Mouse (Mus musculus) CH12.LX (cell line): ENCODE data around the gene Calcoco2. TPM values are rescaled to one million over a fixed set of nuclear protein-coding genes. Genes with fewer than 3 reads are reported as not detected.

Experiments
- DNase-seq: peaks from one replicate; pipeline ENCODE4 v3.0.0-alpha.2; 2013; ENCODE audit errors: extremely low read depth
- H3K27ac ChIP-seq: 2 replicates; pipeline ENCODE4 v1.5.1; 2012; ENCODE audit warnings: low read depth, mild to moderate bottlenecking, control low read depth, moderate library complexity; ENCODE audit not compliant: insufficient read depth
- H3K27me3 ChIP-seq: replicated peaks from 2 replicates; pipeline ENCODE3; 2012; ENCODE audit warnings: inconsistent platforms
- H3K36me3 ChIP-seq, 2 experiments: replicated peaks in 1 of 2; 2 replicates each; pipeline versions ENCODE3 to v1.6.1; 2012; ENCODE audit warnings: inconsistent platforms in 1 of 2, low read length in 1 of 2, mild to moderate bottlenecking in 1 of 2, mixed read lengths in 1 of 2, moderate library complexity in 1 of 2; ENCODE audit not compliant: control insufficient read depth in 1 of 2, insufficient read depth in 1 of 2
- H3K4me1 ChIP-seq, 2 experiments: 2 replicates each; pipeline ENCODE4 v1.6.1; 2012; ENCODE audit warnings: inconsistent platforms in 1 of 2, moderate library complexity in 1 of 2; ENCODE audit not compliant: insufficient read depth in 2 of 2, control insufficient read depth in 1 of 2
- H3K4me2 ChIP-seq: 2 replicates; pipeline ENCODE4 v1.6.1; 2012; ENCODE audit warnings: low read depth, mild to moderate bottlenecking, control low read depth; ENCODE audit not compliant: poor library complexity, insufficient read depth, severe bottlenecking
- H3K4me3 ChIP-seq, 3 experiments: fragments of 150-350 bp in 1 of 3; sonication (generic) in 1 of 3; replicated peaks in 1 of 3; 2 replicates each; pipeline versions ENCODE3 to v1.5.1; 2011 to 2012; ENCODE audit warnings: low read depth in 2 of 3, low read length in 2 of 3, mild to moderate bottlenecking in 2 of 3, moderate library complexity in 2 of 3, control low read depth in 1 of 3, improper control_type of control experiment in 1 of 3, inconsistent platforms in 1 of 3, mixed read lengths in 1 of 3; ENCODE audit not compliant: poor library complexity in 1 of 3
- H3K79me2 ChIP-seq: replicated peaks from 2 replicates; pipeline ENCODE4 v1.6.1; 2012; ENCODE audit warnings: mild to moderate bottlenecking, moderate library complexity; ENCODE audit not compliant: control insufficient read depth, poor library complexity, insufficient read depth, severe bottlenecking; ENCODE audit errors: extremely low read depth
- H3K9ac ChIP-seq: 2 replicates; pipeline ENCODE4 v1.6.1; 2012; ENCODE audit warnings: low read depth, mild to moderate bottlenecking, control low read depth, moderate library complexity; ENCODE audit not compliant: insufficient read depth
- H3K9me3 ChIP-seq: replicated peaks from 2 replicates; pipeline ENCODE3; 2012; ENCODE audit warnings: low read length, inconsistent platforms, mixed read lengths
- BHLHE40 ChIP-seq: IDR thresholded peaks from 2 replicates; pipeline ENCODE4 v1.6.1; 2011; ENCODE audit warnings: mild to moderate bottlenecking, low read depth, low read length, improper control_type of control experiment
- CHD1 ChIP-seq: IDR thresholded peaks from 2 replicates; pipeline ENCODE4 v1.6.1; 2012; ENCODE audit warnings: low read depth, low read length, improper control_type of control experiment, inconsistent platforms
- CHD2 ChIP-seq: IDR thresholded peaks from 2 replicates; pipeline ENCODE4 v1.6.1; 2011; ENCODE audit warnings: low read length, improper control_type of control experiment
- CTCF ChIP-seq, 2 experiments: IDR thresholded peaks in 1 of 2; conservative IDR thresholded peaks in 1 of 2; 2 replicates each; pipeline ENCODE4 v1.5.1; 2011 to 2012; ENCODE audit warnings: low read depth in 2 of 2, low read length in 2 of 2, improper control_type of control experiment in 1 of 2, inconsistent platforms in 1 of 2, mild to moderate bottlenecking in 1 of 2, moderate library complexity in 1 of 2
- E2F4 ChIP-seq: IDR thresholded peaks from 2 replicates; pipeline ENCODE4 v1.6.1; 2011; ENCODE audit warnings: low read depth, low read length, improper control_type of control experiment; ENCODE audit not compliant: insufficient replicate concordance
- GABPA ChIP-seq: IDR thresholded peaks from 2 replicates; pipeline ENCODE4 v1.6.1; 2012; ENCODE audit warnings: low read depth, low read length, improper control_type of control experiment, inconsistent platforms; ENCODE audit not compliant: insufficient replicate concordance
- IRF4 ChIP-seq: IDR thresholded peaks from 2 replicates; pipeline ENCODE4 v1.6.1; 2014; ENCODE audit warnings: low read depth, mild to moderate bottlenecking, inconsistent platforms, low read length, improper control_type of control experiment
- JUND ChIP-seq: conservative IDR thresholded peaks from 2 replicates; pipeline ENCODE4 v1.6.1; 2011; ENCODE audit warnings: low read depth, low read length, improper control_type of control experiment
- MAFK ChIP-seq: IDR thresholded peaks from 2 replicates; pipeline ENCODE4 v1.6.1; 2011; ENCODE audit warnings: low read length, improper control_type of control experiment; ENCODE audit not compliant: insufficient replicate concordance
- MEF2A ChIP-seq: IDR thresholded peaks from 2 replicates; pipeline ENCODE4 v1.6.1; 2014; ENCODE audit warnings: low read depth, mild to moderate bottlenecking, inconsistent platforms, low read length, improper control_type of control experiment, borderline replicate concordance
- NELFE ChIP-seq: IDR thresholded peaks from 2 replicates; pipeline ENCODE4 v1.6.1; 2011; ENCODE audit warnings: low read depth, low read length, improper control_type of control experiment
- RAD21 ChIP-seq: IDR thresholded peaks from 2 replicates; pipeline ENCODE4 v1.6.1; 2011; ENCODE audit warnings: low read depth, mild to moderate bottlenecking, low read length, improper control_type of control experiment, moderate library complexity
- RCOR1 ChIP-seq: conservative IDR thresholded peaks from 2 replicates; pipeline ENCODE4 v1.6.1; 2012; ENCODE audit warnings: low read depth, mild to moderate bottlenecking, inconsistent platforms, low read length, improper control_type of control experiment
- SIN3A ChIP-seq: IDR thresholded peaks from 2 replicates; pipeline ENCODE4 v1.6.1; 2012; ENCODE audit warnings: low read length, improper control_type of control experiment, inconsistent platforms
- TCF12 ChIP-seq: IDR thresholded peaks from 2 replicates; pipeline ENCODE4 v1.6.1; 2014; ENCODE audit warnings: low read depth, mild to moderate bottlenecking, inconsistent platforms, low read length, improper control_type of control experiment
- ZC3H11A ChIP-seq: IDR thresholded peaks from 2 replicates; pipeline ENCODE4 v1.6.1; 2012; ENCODE audit warnings: low read depth, mild to moderate bottlenecking, inconsistent platforms, low read length, improper control_type of control experiment
- ZMIZ1 ChIP-seq: IDR thresholded peaks from 2 replicates; pipeline ENCODE4 v1.6.1; 2012; ENCODE audit warnings: low read depth, mild to moderate bottlenecking, inconsistent platforms, low read length, improper control_type of control experiment
- dilution Hi-C: fragments of 300-500 bp; cut with MboI; formaldehyde crosslinking; loops from 2 replicates; pipeline ENCODE4 v1.14.3; 2020; ENCODE audit warnings: low sequenced_read_pairs; ENCODE audit not compliant: extremely low pct_unique_long_range_greater_than_20kb, extremely low pct_ligation_motif_present
- in situ Hi-C: fragments of 300-500 bp; cut with MboI; formaldehyde crosslinking; loops from 3 replicates; pipeline ENCODE4 v1.14.3; 2019; ENCODE audit warnings: low sequenced_read_pairs, low pct_ligation_motif_present, low pct_unique_long_range_greater_than_20kb, mixed read lengths
- polyA plus RNA-seq: library from polyadenylated mRNA; unstranded; fragments of >175 nt; gene quantifications from 2 replicates; pipeline ENCODE4 v1.2.1, GENCODE M21; 2012; ENCODE audit warnings: low read depth; ENCODE audit not compliant: insufficient read length
- total RNA-seq, 2 experiments: library from RNA; depleted of rRNA; stranded (reverse); fragments of 300-350 nt in 1 of 2; fragments of >200 nt in 1 of 2; gene quantifications; 2 replicates each; pipeline ENCODE4 v1.2.3; 2012 to 2014

Calcoco2 gene
- total and polyA plus RNA-seq, 3 experiments, result not detected

DNA sequence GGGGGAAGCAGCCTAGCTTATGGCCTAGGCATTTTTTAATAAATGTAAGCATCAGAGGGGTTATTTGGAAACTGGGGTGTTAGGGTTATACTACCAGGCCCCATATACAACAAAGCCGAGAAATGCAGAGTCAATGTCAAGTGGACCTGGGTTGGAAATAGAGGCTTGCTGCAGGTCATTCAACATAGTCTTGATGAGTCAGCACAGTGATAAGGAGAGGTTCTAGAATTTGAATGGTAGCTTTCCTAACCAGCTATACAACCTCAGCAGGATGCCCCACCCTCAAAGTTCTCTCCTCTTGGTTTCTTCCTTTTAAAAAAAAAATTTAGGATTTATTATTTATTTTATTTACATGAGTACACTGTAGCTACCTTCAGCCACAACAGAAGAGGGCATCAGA is 40.8 kb downstream of the Calcoco2 start:
- H3K36me3 ChIP-seq, result peaks cover 21 to 50% of the 10 kb centered on the region in 2 experiments
- in situ Hi-C loops, result no loop called here
- no peak overlapping the region for H3K27ac ChIP-seq
- H3K4me2 ChIP-seq, result no peak overlapping the region
- H3K4me3 ChIP-seq, result no peak overlapping the region
- no peak overlapping the region for H3K9ac ChIP-seq
- no peaks in the 10 kb centered on the region for H3K27me3 ChIP-seq
- no peaks in the 10 kb centered on the region for H3K9me3 ChIP-seq
- no peak for DNase-seq
- peaks cover 17% of the 10 kb centered on the region for H3K79me2 ChIP-seq
- dilution Hi-C loops, result no loop called here
- H3K4me1 ChIP-seq, result peaks cover 7 to 21% of the 10 kb centered on the region in 2 experiments
- TF ChIP-seq MAFK (peak; percentile 67; the same call in 1 of the 2 replicates), SIN3A (no peak)

DNA sequence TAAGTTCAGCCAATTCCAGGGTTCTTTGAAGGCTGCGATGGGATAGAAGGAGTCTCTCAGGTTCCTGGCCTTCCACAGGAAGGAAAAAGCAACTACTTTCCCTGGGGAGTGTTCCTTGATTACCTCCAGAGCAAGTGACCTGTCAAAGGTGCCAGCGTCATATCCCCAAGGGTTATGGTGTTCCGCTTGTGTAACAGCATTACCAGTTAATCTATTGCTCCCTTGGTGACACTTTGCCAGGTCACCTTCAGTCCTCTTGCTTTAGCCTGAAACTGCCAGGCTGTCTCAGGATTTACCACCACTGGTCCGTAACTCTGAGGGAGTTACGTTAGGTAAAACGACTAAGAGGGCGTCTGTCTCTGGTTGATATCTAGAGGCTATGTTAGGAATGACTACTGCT is 41.4 kb downstream of the Calcoco2 start:
- DNase-seq, result no peak
- H3K9me3 ChIP-seq, result no peaks in the 10 kb centered on the region

DNA sequence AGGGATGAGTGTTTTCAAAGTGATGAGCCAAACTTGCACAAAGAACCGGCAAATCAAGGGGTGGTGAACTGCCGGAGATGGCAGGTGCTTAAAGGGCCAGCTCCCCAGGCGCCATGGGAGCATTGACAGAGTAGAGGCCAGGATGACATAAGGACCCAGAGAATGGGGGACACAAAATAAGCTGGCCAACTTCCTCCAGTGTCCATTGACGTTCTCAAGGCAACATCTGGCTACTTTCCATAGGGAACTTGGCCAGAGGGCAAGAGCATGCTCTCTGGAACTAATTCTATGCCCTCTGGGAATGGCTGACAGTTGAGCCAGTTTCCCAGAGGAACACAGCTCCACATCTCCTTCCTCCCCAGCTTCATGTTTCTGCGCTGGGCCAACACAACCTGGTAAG is 43.5 kb downstream of the Calcoco2 start:
- Histone ChIP-seq H3K36me3 (peaks cover 17 to 44% of the 10 kb centered on the region in 2 experiments), H3K9ac (no peak overlapping the region), H3K27me3 (no peaks in the 10 kb centered on the region), H3K4me3 (no peak overlapping the region), H3K4me1 (peaks cover 2 to 24% of the 10 kb centered on the region in 2 experiments; a peak in 3 of 4 replicates), H3K4me2 (no peak overlapping the region), H3K79me2 (peaks cover 18% of the 10 kb centered on the region), H3K9me3 (no peaks in the 10 kb centered on the region), H3K27ac (no peak overlapping the region)
- dilution Hi-C loops (no loop called here), in situ Hi-C loops (no loop called here)
- DNase-seq, result no peak
- TF ChIP-seq NELFE, result no peak
- no peak for TF ChIP-seq RAD21
- no peak for TF ChIP-seq CHD1
- TF ChIP-seq E2F4, result no peak
- TF ChIP-seq GABPA, result no peak
- no peak for TF ChIP-seq TCF12
- TF ChIP-seq ZC3H11A, result no peak
- no peak for TF ChIP-seq MEF2A
- TF ChIP-seq BHLHE40, result no peak
- no peak for TF ChIP-seq IRF4
- no peak for TF ChIP-seq JUND
- TF ChIP-seq ZMIZ1, result no peak
- no peak for TF ChIP-seq CTCF (conservative IDR thresholded peaks at IDR 0.05 in 1 of 2, IDR thresholded peaks at IDR 0.05 in 1 of 2; ENCODE audit: low read depth in 2 of 2, low read length in 2 of 2)
- TF ChIP-seq CHD2, result no peak
- TF ChIP-seq RCOR1, result no peak

More for the DNA sequence above, 41.4 kb downstream of the Calcoco2 start:
- in situ Hi-C loops (no loop called here), dilution Hi-C loops (no loop called here)
- Histone ChIP-seq H3K27ac (no peak overlapping the region), H3K4me1 (peaks cover 7 to 25% of the 10 kb centered on the region in 2 experiments), H3K4me2 (no peak overlapping the region), H3K27me3 (no peaks in the 10 kb centered on the region), H3K36me3 (peaks cover 21 to 50% of the 10 kb centered on the region in 2 experiments), H3K4me3 (no peak overlapping the region), H3K9ac (no peak overlapping the region), H3K79me2 (peaks cover 17% of the 10 kb centered on the region)
- TF ChIP-seq ZMIZ1, result peak; percentile 10; the same call in 1 of the 2 replicates
- TF ChIP-seq E2F4, result no peak
